Mouse (Mus musculus) MEL (cell line): Measurements from ENCODE around the gene Arhgap24.

Experiments
- CTCF ChIP-seq, 3 experiments: IDR thresholded peaks in 2 of 3; conservative IDR thresholded peaks in 1 of 3; 2 replicates each; pipeline ENCODE4 v1.5.1; 2011 to 2012; ENCODE audit warnings: low read length in 3 of 3, low read depth in 2 of 3, mild to moderate bottlenecking in 2 of 3, improper control_type of control experiment in 1 of 3, inconsistent platforms in 1 of 3, mixed read lengths in 1 of 3, moderate library complexity in 1 of 3; ENCODE audit not compliant: control insufficient read depth in 1 of 3, insufficient read depth in 1 of 3, poor library complexity in 1 of 3, severe bottlenecking in 1 of 3
- ELF1 ChIP-seq: IDR thresholded peaks from 2 replicates; pipeline ENCODE4 v1.6.1; 2014; ENCODE audit warnings: low read depth, mild to moderate bottlenecking, inconsistent platforms, low read length, improper control_type of control experiment, moderate library complexity
- EP300 ChIP-seq, 2 experiments: IDR thresholded peaks; 2 replicates each; pipeline ENCODE4 v1.6.1; 2011; ENCODE audit warnings: improper control_type of control experiment in 2 of 2, low read length in 2 of 2, low read depth in 1 of 2, mild to moderate bottlenecking in 1 of 2
- MAX ChIP-seq: IDR thresholded peaks from 2 replicates; pipeline ENCODE4 v1.6.1; 2011; ENCODE audit warnings: low read length, improper control_type of control experiment
- MYC ChIP-seq: IDR thresholded peaks from 2 replicates; pipeline ENCODE4 v1.6.1; 2011; ENCODE audit warnings: low read depth, mild to moderate bottlenecking, low read length, improper control_type of control experiment, moderate library complexity
- POLR2A ChIP-seq, 2 experiments: IDR thresholded peaks; 2 replicates each; pipeline ENCODE4 v1.6.1; 2011 to 2012; ENCODE audit warnings: low read length in 2 of 2, mild to moderate bottlenecking in 2 of 2, control low read depth in 1 of 2, improper control_type of control experiment in 1 of 2, low read depth in 1 of 2, moderate library complexity in 1 of 2; ENCODE audit not compliant: control insufficient read depth in 1 of 2, insufficient read depth in 1 of 2, poor library complexity in 1 of 2
- POLR2AphosphoS5 ChIP-seq: IDR thresholded peaks from 2 replicates; pipeline ENCODE4 v1.6.1; 2012; ENCODE audit warnings: low read depth, borderline replicate concordance, mild to moderate bottlenecking, inconsistent platforms, low read length, moderate library complexity, mixed read lengths
- RCOR1 ChIP-seq: IDR thresholded peaks from 2 replicates; pipeline ENCODE4 v1.6.1; 2012; ENCODE audit warnings: low read depth, mild to moderate bottlenecking, inconsistent platforms, low read length, improper control_type of control experiment
- SIN3A ChIP-seq: IDR thresholded peaks from 2 replicates; pipeline ENCODE4 v1.6.1; 2012; ENCODE audit warnings: low read length, improper control_type of control experiment, inconsistent platforms
- USF1 ChIP-seq: IDR thresholded peaks from 2 replicates; pipeline ENCODE4 v1.6.1; 2014; ENCODE audit warnings: low read depth, mild to moderate bottlenecking, inconsistent platforms, low read length, improper control_type of control experiment, moderate library complexity
- ZC3H11A ChIP-seq: IDR thresholded peaks from 2 replicates; pipeline ENCODE4 v1.6.1; 2012; ENCODE audit warnings: low read depth, mild to moderate bottlenecking, inconsistent platforms, low read length, improper control_type of control experiment
- ZNF384 ChIP-seq: IDR thresholded peaks from 2 replicates; pipeline ENCODE4 v1.6.1; 2012; ENCODE audit warnings: low read depth, mild to moderate bottlenecking, inconsistent platforms, low read length, improper control_type of control experiment

DNA sequence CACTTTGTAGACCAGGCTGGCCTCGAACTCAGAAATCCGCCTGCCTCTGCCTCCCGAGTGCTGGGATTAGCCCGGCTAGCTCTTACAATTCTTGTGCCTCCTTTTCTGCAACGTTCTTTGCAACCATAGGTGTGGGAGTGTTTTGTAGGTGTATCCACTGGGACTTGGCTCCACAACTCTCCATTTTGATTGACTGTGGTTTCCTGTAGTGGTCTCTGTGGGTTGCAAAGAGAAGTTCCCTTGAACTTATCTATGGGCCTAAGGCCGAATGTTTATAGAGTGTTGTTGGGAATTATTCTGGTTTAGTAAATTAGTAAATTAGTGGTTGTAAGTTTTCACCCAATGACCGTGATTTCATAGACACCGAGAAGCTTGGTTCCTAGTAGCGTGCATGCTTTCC is 33.8 kb upstream of the Arhgap24 start:
- TF ChIP-seq MYC: no peak
- TF ChIP-seq POLR2A (IDR thresholded peaks at IDR 0.05; ENCODE audit: control insufficient read depth in 1 of 2, insufficient read depth in 1 of 2, low read depth in 1 of 2, low read length in 2 of 2, poor library complexity in 1 of 2): no peak
- no peak for TF ChIP-seq MAX
- no peak for TF ChIP-seq USF1
- no peak for TF ChIP-seq RCOR1
- TF ChIP-seq CTCF (IDR thresholded peaks at IDR 0.05 in 2 of 3, conservative IDR thresholded peaks at IDR 0.05 in 1 of 3; ENCODE audit: control insufficient read depth in 1 of 3, insufficient read depth in 1 of 3, low read depth in 2 of 3, low read length in 3 of 3, poor library complexity in 1 of 3, severe bottlenecking in 1 of 3): no peak
- TF ChIP-seq ELF1: no peak
- TF ChIP-seq ZC3H11A: no peak
- TF ChIP-seq EP300 (IDR thresholded peaks at IDR 0.05; ENCODE audit: low read depth in 1 of 2, low read length in 2 of 2): no peak
- no peak for TF ChIP-seq POLR2AphosphoS5
- no peak for TF ChIP-seq SIN3A
- TF ChIP-seq ZNF384: no peak
